Mouse (Mus musculus) neural tube, embryonic 15.5 days (tissue): ENCODE measurements around the gene Dusp22. TPM values are rescaled to one million over a fixed set of nuclear protein-coding genes. Genes with fewer than 3 reads are reported as not detected.

Experiments used
- ATAC-seq: fragments of 200-750 bp; cut with Nextera tagmentation; 2 replicates; pipeline ENCODE4 v1.8.0; 2017; ENCODE audit warnings: mild to moderate bottlenecking, moderate TSS enrichment, moderate library complexity; ENCODE audit not compliant: low FRiP score
- H3K27ac ChIP-seq: fragments of 300-500 bp; sonication (generic); replicated peaks from 2 replicates; pipeline ENCODE4 v1.5.1; 2015; ENCODE audit warnings: mild to moderate bottlenecking, inconsistent platforms
- H3K27me3 ChIP-seq: fragments of 300-500 bp; sonication (generic); replicated peaks from 2 replicates; pipeline ENCODE4 v1.6.1; 2015; ENCODE audit warnings: inconsistent platforms
- H3K36me3 ChIP-seq: fragments of 300-500 bp; sonication (generic); 2 replicates; pipeline ENCODE4 v1.6.1; 2015; ENCODE audit warnings: inconsistent platforms
- H3K4me1 ChIP-seq: fragments of 300-500 bp; sonication (generic); 2 replicates; pipeline ENCODE4 v1.6.1; 2015; ENCODE audit warnings: inconsistent platforms
- H3K4me2 ChIP-seq: fragments of 300-500 bp; sonication (generic); 2 replicates; pipeline ENCODE4 v1.6.1; 2015; ENCODE audit warnings: inconsistent platforms, mild to moderate bottlenecking, moderate library complexity
- H3K4me3 ChIP-seq: fragments of 300-500 bp; sonication (generic); replicated peaks from 2 replicates; pipeline ENCODE4 v1.5.1; 2015; ENCODE audit warnings: mild to moderate bottlenecking, inconsistent platforms
- H3K9ac ChIP-seq: fragments of 300-500 bp; sonication (generic); replicated peaks from 2 replicates; pipeline ENCODE4 v1.6.1; 2015; ENCODE audit warnings: mild to moderate bottlenecking, inconsistent platforms
- H3K9me3 ChIP-seq: fragments of 300-500 bp; sonication (generic); replicated peaks from 2 replicates; pipeline ENCODE4 v1.6.1; 2016; ENCODE audit warnings: inconsistent platforms
- WGBS: fragments of 180-500 bp; shearing (Covaris S2); methylation state at CpG from one replicate; pipeline ENCODE4 v1.1.7; 2015; ENCODE audit warnings: mixed read lengths; 5-methylcytosine and 5-hydroxymethylcytosine counted together
- polyA plus RNA-seq: library from polyadenylated mRNA; unstranded; fragments of >200 nt; fragmentation: Nextera tagmentation; extraction: Ambion mirVana; gene quantifications from 2 replicates; pipeline ENCODE4 v1.2.1, GENCODE M21; 2015

Gene Dusp22
- polyA plus RNA-seq, 1 experiment from 2014 or later = 35.6 TPM

GRCm38 (mm10) chr13:30754066-30754465 lies 94.3 kb downstream of the Dusp22 start:
- Histone ChIP-seq H3K4me1 (peaks cover 18% of the 10 kb centered on the region), H3K27me3 (peaks cover 38% of the 10 kb centered on the region), H3K36me3 (no peaks in the 10 kb centered on the region), H3K4me3 (no peak overlapping the region), H3K9me3 (no peaks in the 10 kb centered on the region), H3K27ac (no peak overlapping the region), H3K4me2 (no peak overlapping the region), H3K9ac (no peak overlapping the region)
- 91% methylated on average over 4 of the region's 4 CpGs for WGBS
- ATAC-seq = no peak

DNA sequence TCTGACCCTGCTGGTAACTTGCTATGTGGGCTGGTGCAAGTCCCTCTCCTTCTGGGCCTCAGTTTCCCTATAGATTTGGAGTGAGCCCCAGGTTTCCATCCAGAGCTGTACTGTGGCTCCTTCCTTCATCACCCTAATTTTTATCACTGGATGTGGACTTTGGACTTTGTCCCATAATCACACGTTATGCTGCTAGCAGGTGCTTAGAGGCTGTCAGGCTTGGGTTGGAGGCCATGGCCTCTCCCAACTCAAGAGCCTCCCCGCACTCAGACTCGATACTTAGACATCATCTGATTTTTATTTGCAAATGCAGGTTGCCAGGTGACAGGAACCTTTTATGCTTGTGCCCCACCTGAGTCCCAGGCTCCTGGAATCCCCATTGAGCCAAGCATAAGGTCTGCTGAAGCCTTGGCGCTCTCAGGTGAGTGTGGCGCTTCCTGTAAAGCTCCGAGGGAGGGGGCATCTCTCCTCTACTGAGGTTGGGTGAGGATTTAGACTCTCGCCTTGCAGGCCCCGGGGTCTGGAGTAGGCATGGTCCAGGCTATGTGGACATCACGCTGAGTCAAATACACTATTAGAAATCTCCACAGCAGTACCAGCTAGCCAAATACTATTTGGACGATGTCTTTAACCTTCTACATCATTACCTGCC lies 95.2 kb downstream of the Dusp22 start:
- Histone ChIP-seq H3K9me3 (no peaks in the 10 kb centered on the region), H3K4me2 (no peak overlapping the region), H3K4me3 (no peak overlapping the region), H3K4me1 (peaks cover 9% of the 10 kb centered on the region), H3K9ac (no peak overlapping the region), H3K27me3 (peaks cover 29% of the 10 kb centered on the region), H3K36me3 (no peaks in the 10 kb centered on the region), H3K27ac (no peak overlapping the region)
- WGBS = 89% methylated on average over 10 of the region's 10 CpGs
- no peak for ATAC-seq

- H3K9me3 ChIP-seq = no peaks in the 10 kb centered on the region
- H3K27me3 ChIP-seq = peaks cover 23% of the 10 kb centered on the region
- H3K27ac ChIP-seq = no peak overlapping the region
- no peak overlapping the region for H3K4me2 ChIP-seq
- no peaks in the 10 kb centered on the region for H3K36me3 ChIP-seq
- H3K4me3 ChIP-seq = no peak overlapping the region
- 76% methylated on average over 3 of the region's 3 CpGs for WGBS
- peaks cover 3% of the 10 kb centered on the region for H3K4me1 ChIP-seq
- no peak for ATAC-seq
- H3K9ac ChIP-seq = no peak overlapping the region
Observed at GRCm38 (mm10) chr13:30755577-30755976, 95.8 kb downstream of the Dusp22 start.

GRCm38 (mm10) chr13:30755998-30756639 lies 96.3 kb downstream of the Dusp22 start:
- no peaks in the 10 kb centered on the region for H3K36me3 ChIP-seq
- WGBS = 70% methylated on average over 9 of the region's 9 CpGs
- no peak overlapping the region for H3K27ac ChIP-seq

DNA sequence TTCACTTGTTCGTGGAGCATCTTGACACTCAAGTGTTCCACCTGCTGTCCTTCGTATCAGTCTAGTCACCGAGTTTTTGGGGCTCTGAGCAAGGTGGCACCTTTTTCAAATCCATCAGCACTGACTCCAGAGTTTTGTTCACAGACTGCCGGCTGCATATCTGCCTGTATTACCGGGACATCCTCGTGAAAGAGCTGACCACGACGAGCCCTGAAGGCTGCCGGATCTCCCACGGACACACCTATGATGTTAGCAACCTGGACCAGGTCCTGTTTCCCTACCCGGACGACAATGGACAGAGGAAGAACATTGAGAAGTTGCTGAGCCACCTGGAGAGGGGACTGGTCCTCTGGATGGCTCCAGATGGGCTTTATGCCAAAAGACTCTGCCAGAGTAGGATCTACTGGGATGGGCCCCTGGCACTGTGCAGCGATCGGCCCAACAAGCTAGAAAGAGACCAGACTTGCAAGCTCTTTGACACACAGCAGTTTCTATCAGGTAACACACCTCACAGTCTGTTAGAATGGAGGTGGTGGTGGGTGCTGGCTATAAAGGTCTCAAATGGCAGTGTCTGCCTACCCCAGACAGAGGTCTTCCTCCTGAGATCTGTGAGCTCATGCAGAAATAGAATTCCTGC lies 97.6 kb downstream of the Dusp22 start:
- H3K4me2 ChIP-seq = no peak overlapping the region
- no peak overlapping the region for H3K27ac ChIP-seq
- H3K9me3 ChIP-seq = no peaks in the 10 kb centered on the region
- H3K36me3 ChIP-seq = no peaks in the 10 kb centered on the region
- 86% methylated on average over 14 of the region's 14 CpGs for WGBS
- H3K9ac ChIP-seq = no peak overlapping the region
- ATAC-seq = no peak; the same call in 1 of the 2 replicates
- H3K4me1 ChIP-seq = no peaks in the 10 kb centered on the region
- peaks cover 5% of the 10 kb centered on the region for H3K27me3 ChIP-seq
- H3K4me3 ChIP-seq = no peak overlapping the region

More at GRCm38 (mm10) chr13:30755998-30756639, 96.3 kb downstream of the Dusp22 start:
- H3K4me3 ChIP-seq = no peak overlapping the region
- no peak overlapping the region for H3K9ac ChIP-seq
- H3K9me3 ChIP-seq = no peaks in the 10 kb centered on the region
- no peaks in the 10 kb centered on the region for H3K4me1 ChIP-seq
- no peak for ATAC-seq
- H3K4me2 ChIP-seq = no peak overlapping the region
- peaks cover 17% of the 10 kb centered on the region for H3K27me3 ChIP-seq

GRCm38 (mm10) chr13:30758789-30759381 lies 99.1 kb downstream of the Dusp22 start:
- Histone ChIP-seq H3K9ac (no peak overlapping the region), H3K27me3 (no peaks in the 10 kb centered on the region), H3K27ac (no peak overlapping the region), H3K9me3 (no peaks in the 10 kb centered on the region), H3K4me3 (no peak overlapping the region), H3K4me2 (no peak overlapping the region), H3K4me1 (no peaks in the 10 kb centered on the region), H3K36me3 (no peaks in the 10 kb centered on the region)
- ATAC-seq = no peak
- WGBS = 73% methylated on average over 11 of the region's 11 CpGs

GRCm38 (mm10) chr13:30760374-30761090 lies 100.7 kb downstream of the Dusp22 start:
- H3K4me2 ChIP-seq = no peak overlapping the region
- no peaks in the 10 kb centered on the region for H3K36me3 ChIP-seq
- 78% methylated on average over 3 of the region's 3 CpGs for WGBS

More at GRCm38 (mm10) chr13:30760374-30761090, 100.7 kb downstream of the Dusp22 start:
- Histone ChIP-seq H3K9ac (no peak overlapping the region), H3K27ac (no peak overlapping the region), H3K4me3 (no peak overlapping the region), H3K9me3 (no peaks in the 10 kb centered on the region), H3K4me1 (no peaks in the 10 kb centered on the region), H3K27me3 (no peaks in the 10 kb centered on the region)
- ATAC-seq = no peak

Other genes with a start within 250 kb of the Dusp22 start
- 300 and 323 TPM in 2 replicates for gene Uqcrfs1, start 114.6 kb upstream of the Dusp22 start, polyA plus RNA-seq
- 0.08 and 0.49 TPM in 2 replicates for gene Irf4, start 89.2 kb downstream of the Dusp22 start, polyA plus RNA-seq